Mouse (Mus musculus) heart, adult 2 months (tissue): ENCODE data around the gene Kif17. TPM values are rescaled to one million over a fixed set of nuclear protein-coding genes. Genes with fewer than 3 reads are reported as not detected.
A peak's percentile ranks its signal among the peaks of the same experiment; 100 is the strongest.

ENCODE experiments used
- DNase-seq, 2 experiments: peaks; one replicate each; pipeline ENCODE4 v3.0.0; 2021
- H3K27ac ChIP-seq: fragments of 200-600 bp; 2 replicates; pipeline ENCODE4 v1.8.1; 2022
- H3K27me3 ChIP-seq: fragments of 200-500 bp; 2 replicates; pipeline ENCODE4 v1.6.1; 2012; ENCODE audit warnings: mild to moderate bottlenecking, low read length, inconsistent platforms, mixed read lengths; ENCODE audit not compliant: control insufficient read depth, insufficient read depth
- H3K36me3 ChIP-seq: fragments of 200-500 bp; 2 replicates; pipeline ENCODE4 v1.6.1; 2012; ENCODE audit warnings: low read length, inconsistent platforms; ENCODE audit not compliant: control insufficient read depth, insufficient read depth
- H3K4me1 ChIP-seq: fragments of 200-500 bp; 2 replicates; pipeline ENCODE4 v1.6.1; 2011; ENCODE audit warnings: low read length; ENCODE audit not compliant: control insufficient read depth, insufficient read depth
- H3K4me3 ChIP-seq: fragments of 200-600 bp; 2 replicates; pipeline ENCODE4 v1.8.1; 2022
- H3K79me2 ChIP-seq: fragments of 200-500 bp; replicated peaks from 2 replicates; pipeline ENCODE4 v1.6.1; 2012; ENCODE audit warnings: mild to moderate bottlenecking, inconsistent platforms, low read length, moderate library complexity, mixed read lengths; ENCODE audit not compliant: control insufficient read depth, insufficient read depth
- H3K9ac ChIP-seq: fragments of 200-500 bp; 2 replicates; pipeline ENCODE4 v1.6.1; 2012; ENCODE audit warnings: low read depth, mild to moderate bottlenecking, control low read depth, inconsistent platforms, low read length, mixed read lengths
- CTCF ChIP-seq: fragments of 200-600 bp; IDR thresholded peaks from 2 replicates; pipeline ENCODE4 v1.8.1; 2022; ENCODE audit warnings: antibody characterized with exemption, mild to moderate bottlenecking, moderate library complexity
- EP300 ChIP-seq: fragments of 200-500 bp; IDR thresholded peaks from 2 replicates; pipeline ENCODE4 v1.6.1; 2011; ENCODE audit warnings: low read depth, low read length, control low read depth; ENCODE audit not compliant: insufficient read depth
- POLR2A ChIP-seq: fragments of 200-500 bp; IDR thresholded peaks from 2 replicates; pipeline ENCODE4 v1.6.1; 2011; ENCODE audit warnings: mild to moderate bottlenecking, low read depth, low read length, control low read depth; ENCODE audit not compliant: insufficient read depth
- WGBS: fragments of 180-500 bp; shearing (Covaris S2); methylation state at CpG from one replicate; pipeline ENCODE4 v1.1.7; 2018; 5-methylcytosine and 5-hydroxymethylcytosine counted together
- intact Hi-C: fragments of 180-260 bp; cut with DNase I; formaldehyde crosslinking; loops from one replicate; pipeline ENCODE4 v1.15.1; 2025
- polyA plus RNA-seq: library from polyadenylated mRNA; depleted of rRNA; stranded (reverse); fragments of >200 nt; gene quantifications from 2 replicates; pipeline ENCODE4 v1.2.3, GENCODE M21; 2012
- total RNA-seq, 2 experiments: library from RNA; stranded (reverse); gene quantifications; 2 replicates each; pipeline ENCODE4 v1.2.3; 2021

The Kif17 gene
- total and polyA plus RNA-seq, 3 experiments, result 0.18 to 0.55 TPM; not detected in 1

GRCm38 (mm10) chr4:138220761-138221160 lies 29.5 kb upstream of the Kif17 start:
- Histone ChIP-seq H3K27ac (no peak overlapping the region), H3K36me3 (peaks cover 28% of the 10 kb centered on the region), H3K9ac (no peak overlapping the region), H3K27me3 (no peaks in the 10 kb centered on the region), H3K79me2 (peaks cover 10% of the 10 kb centered on the region), H3K4me1 (peaks cover 14% of the 10 kb centered on the region), H3K4me3 (no peak overlapping the region)
- intact Hi-C loops, result no loop called here
- 60% methylated on average over 7 of the region's 7 CpGs for WGBS
- no peak for DNase-seq
- TF ChIP-seq CTCF (no peak), EP300 (no peak), POLR2A (no peak)

GRCm38 (mm10) chr4:138221406-138221805 lies 28.8 kb upstream of the Kif17 start:
- intact Hi-C loops, result no loop called here
- no peak overlapping the region for H3K27ac ChIP-seq
- peaks cover 28% of the 10 kb centered on the region for H3K36me3 ChIP-seq
- H3K9ac ChIP-seq, result no peak overlapping the region
- 71% methylated on average over 5 of the region's 5 CpGs for WGBS
- no peak overlapping the region for H3K4me3 ChIP-seq
- TF ChIP-seq EP300 (no peak), POLR2A (no peak), CTCF (no peak)
- H3K79me2 ChIP-seq, result peaks cover 10% of the 10 kb centered on the region
- peaks cover 13% of the 10 kb centered on the region for H3K4me1 ChIP-seq
- DNase-seq, result no peak
- no peaks in the 10 kb centered on the region for H3K27me3 ChIP-seq

DNA sequence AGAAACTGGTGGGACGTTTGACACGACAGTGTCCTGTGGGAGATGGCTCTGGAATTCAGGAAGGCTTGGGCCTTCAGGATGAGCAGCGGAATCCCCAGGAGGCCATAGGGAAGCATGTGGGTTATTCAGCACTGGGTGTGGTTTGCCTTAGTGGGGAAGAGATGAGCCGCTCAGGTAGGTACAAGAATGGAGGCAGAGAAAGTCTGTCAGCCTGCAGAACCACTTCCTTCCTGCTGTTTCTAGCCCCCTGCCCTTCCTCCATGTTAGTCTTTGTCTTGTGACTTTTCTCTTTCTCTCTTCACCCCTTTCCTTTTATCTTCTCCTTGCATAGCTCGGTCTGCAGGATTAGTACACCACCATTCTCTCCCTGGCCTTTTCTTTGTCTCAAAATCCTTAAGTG lies 27.8 kb upstream of the Kif17 start:
- Histone ChIP-seq H3K9ac (no peak overlapping the region), H3K36me3 (peaks cover 32% of the 10 kb centered on the region), H3K27ac (no peak overlapping the region), H3K4me1 (peaks cover 13% of the 10 kb centered on the region), H3K27me3 (no peaks in the 10 kb centered on the region), H3K79me2 (peaks cover 8% of the 10 kb centered on the region; the same call in 1 of the 2 replicates), H3K4me3 (no peak overlapping the region)
- WGBS, result 67% methylated on average over 5 of the region's 5 CpGs
- no peak for DNase-seq
- intact Hi-C loops, result no loop called here
- no peak for TF ChIP-seq POLR2A
- no peak for TF ChIP-seq EP300
- no peak for TF ChIP-seq CTCF

DNA sequence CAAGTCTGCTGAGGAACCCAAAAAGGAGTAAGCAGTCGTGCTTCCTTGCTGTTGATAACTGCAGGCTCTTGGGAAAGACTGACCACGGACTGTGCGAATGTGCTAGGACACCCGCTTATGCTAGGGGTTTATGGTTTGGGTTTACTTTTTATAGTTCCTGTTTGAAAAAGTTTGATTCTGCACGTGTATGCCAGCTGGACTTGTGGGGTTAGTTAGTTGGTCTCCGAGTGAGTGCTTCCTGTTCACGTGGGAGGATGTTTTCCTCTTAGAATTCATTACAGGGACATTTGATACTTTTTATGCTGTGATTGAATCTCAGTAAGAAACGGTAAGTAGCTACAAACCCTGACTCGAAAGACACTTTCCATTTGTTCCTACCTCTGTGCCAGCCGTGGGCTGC lies 26.6 kb upstream of the Kif17 start:
- Histone ChIP-seq H3K79me2 (peaks cover 6% of the 10 kb centered on the region; the same call in 1 of the 2 replicates), H3K36me3 (peaks cover 25% of the 10 kb centered on the region), H3K4me3 (no peak overlapping the region), H3K27ac (no peak overlapping the region), H3K4me1 (peaks cover 7% of the 10 kb centered on the region), H3K9ac (no peak overlapping the region), H3K27me3 (no peaks in the 10 kb centered on the region)
- TF ChIP-seq EP300, result no peak
- no peak for TF ChIP-seq POLR2A
- no peak for TF ChIP-seq CTCF
- intact Hi-C loops, result no loop called here
- DNase-seq, result no peak
- WGBS, result 65% methylated on average over 10 of the region's 10 CpGs

GRCm38 (mm10) chr4:138246756-138247665 lies 3.2 kb upstream of the Kif17 start:
- DNase-seq, result no peak
- Histone ChIP-seq H3K36me3 (no peaks in the 10 kb centered on the region; the same call in 1 of the 2 replicates), H3K27ac (no peak overlapping the region), H3K4me1 (peaks cover 5% of the 10 kb centered on the region; the same call in 1 of the 2 replicates), H3K4me3 (no peak overlapping the region), H3K9ac (no peak overlapping the region), H3K79me2 (no peaks in the 10 kb centered on the region), H3K27me3 (no peaks in the 10 kb centered on the region)
- no peak for TF ChIP-seq EP300
- no peak for TF ChIP-seq CTCF
- TF ChIP-seq POLR2A, result no peak
- WGBS, result 56% methylated on average over 27 of the region's 27 CpGs
- intact Hi-C loops, result no loop called here

DNA sequence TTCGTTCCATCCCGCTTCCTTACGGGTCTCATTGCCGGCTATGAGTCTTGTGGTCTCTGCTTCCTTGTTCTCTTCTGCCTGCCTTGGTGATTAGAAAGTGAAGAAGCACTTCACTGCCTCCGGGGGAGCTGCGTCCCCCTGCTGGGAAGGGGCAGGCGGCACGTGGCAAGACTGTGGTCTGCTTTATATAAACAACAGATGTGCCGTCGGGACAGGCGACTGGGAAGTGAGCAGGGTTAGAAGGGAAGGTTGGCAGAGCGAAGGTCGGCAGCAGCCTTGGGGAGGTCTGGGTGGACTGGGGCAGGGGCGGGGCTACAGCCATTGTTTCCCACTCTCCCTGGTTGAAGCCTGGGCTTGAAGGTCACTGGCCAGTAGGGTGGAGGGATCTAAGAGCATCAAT lies 1.6 kb downstream of the Kif17 start:
- intact Hi-C loops, result no loop called here
- DNase-seq, result no peak
- no peak overlapping the region for H3K9ac ChIP-seq
- no peak overlapping the region for H3K27ac ChIP-seq
- no peak for TF ChIP-seq EP300
- TF ChIP-seq CTCF, result no peak
- no peaks in the 10 kb centered on the region for H3K79me2 ChIP-seq
- H3K27me3 ChIP-seq, result no peaks in the 10 kb centered on the region
- 2% methylated on average over 14 of the region's 14 CpGs for WGBS
- peak overlapping the region; percentile 8; the same call in 1 of the 2 replicates for H3K4me3 ChIP-seq
- H3K4me1 ChIP-seq, result peaks cover 5% of the 10 kb centered on the region; the same call in 1 of the 2 replicates
- no peaks in the 10 kb centered on the region for H3K36me3 ChIP-seq
